ENCODE assay signal across 21 mouse cellular contexts in the genomic region with DNA sequence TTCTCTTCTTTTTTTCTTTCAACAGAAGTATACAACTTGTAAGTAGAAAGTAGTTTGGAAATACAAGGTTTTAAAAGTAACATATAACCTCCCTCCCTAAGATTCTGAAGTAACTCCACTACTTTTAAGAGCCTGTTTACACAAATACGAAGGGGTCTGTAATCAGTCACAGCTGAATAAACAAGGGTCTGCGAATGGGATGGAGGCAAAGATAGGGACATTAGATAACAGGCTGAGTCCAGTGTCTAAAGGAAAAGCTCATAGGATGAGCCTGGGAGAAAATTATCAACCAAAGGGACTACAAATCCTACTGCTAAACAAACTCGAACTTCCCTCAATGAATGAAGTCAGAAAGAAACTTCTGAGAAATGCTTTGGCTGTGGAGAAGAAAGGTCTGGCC.
"Had no signal": no experiment of that assay in that cellular context is flagged by ENCODE, and none has a peak within 500 bp of the region (broad histone marks: within the 10 kb centered on the region; RNA-seq: fewer than 3 reads in every experiment).

No protein-coding gene starts in this region.

- H3K9me3 ChIP-seq: heart, embryonic 10.5 days; heart, embryonic 12.5 days; hindbrain, embryonic 10.5 days; hindbrain, embryonic 12.5 days; intestine, embryonic 15.5 days; limb, embryonic 13.5 days; limb, embryonic 15.5 days; liver, embryonic 12.5 days had no signal

- H3K36me3 ChIP-seq: hindbrain, embryonic 10.5 days; intestine, embryonic 15.5 days; liver, embryonic 12.5 days had no signal

- H3K27ac ChIP-seq: gastrocnemius, adult 2 months; heart, embryonic 10.5 days; hindbrain, embryonic 10.5 days; hindbrain, embryonic 12.5 days; hindbrain, embryonic 14.5 days; intestine, embryonic 15.5 days; kidney, postnatal 0 days; limb, embryonic 13.5 days; limb, embryonic 15.5 days; liver, embryonic 12.5 days; liver, embryonic 14.5 days had no signal

- H3K4me2 ChIP-seq: heart, embryonic 12.5 days; hindbrain, embryonic 12.5 days; hindbrain, embryonic 14.5 days; intestine, embryonic 15.5 days; limb, embryonic 13.5 days; limb, embryonic 15.5 days; liver, embryonic 12.5 days had no signal

- H3K4me1 ChIP-seq: limb, embryonic 13.5 days; limb, embryonic 15.5 days had no signal

- H3K27me3 ChIP-seq: heart, embryonic 12.5 days; hindbrain, embryonic 12.5 days; intestine, embryonic 15.5 days; limb, embryonic 13.5 days; limb, embryonic 15.5 days; liver, embryonic 12.5 days had no signal

- H3K4me3 ChIP-seq: gastrocnemius, adult 2 months; heart, embryonic 10.5 days; heart, embryonic 12.5 days; hindbrain, embryonic 10.5 days; hindbrain, embryonic 12.5 days; intestine, embryonic 15.5 days; limb, embryonic 13.5 days; limb, embryonic 15.5 days; liver, embryonic 12.5 days had no signal

- DNase-seq: gastrocnemius, adult 2 months; gastrocnemius, postnatal 10 days; gastrocnemius, postnatal 25 days; heart, adult 18-20 months; heart, postnatal 10 days; heart, postnatal 4 days; layer of hippocampus, postnatal 36 days; left cerebral cortex, postnatal 4 days had no signal

- ATAC-seq: hindbrain, embryonic 16.5 days; inflammation-experienced regulatory T-cells, adult 6 months; liver, embryonic 12.5 days had no signal

- H3K9ac ChIP-seq: heart, embryonic 12.5 days; hindbrain, embryonic 12.5 days; hindbrain, embryonic 14.5 days; intestine, embryonic 15.5 days; limb, embryonic 13.5 days; limb, embryonic 15.5 days; liver, embryonic 12.5 days; liver, embryonic 14.5 days had no signal
